ENCODE assay signal across 20 mouse cellular contexts in the genomic region with DNA sequence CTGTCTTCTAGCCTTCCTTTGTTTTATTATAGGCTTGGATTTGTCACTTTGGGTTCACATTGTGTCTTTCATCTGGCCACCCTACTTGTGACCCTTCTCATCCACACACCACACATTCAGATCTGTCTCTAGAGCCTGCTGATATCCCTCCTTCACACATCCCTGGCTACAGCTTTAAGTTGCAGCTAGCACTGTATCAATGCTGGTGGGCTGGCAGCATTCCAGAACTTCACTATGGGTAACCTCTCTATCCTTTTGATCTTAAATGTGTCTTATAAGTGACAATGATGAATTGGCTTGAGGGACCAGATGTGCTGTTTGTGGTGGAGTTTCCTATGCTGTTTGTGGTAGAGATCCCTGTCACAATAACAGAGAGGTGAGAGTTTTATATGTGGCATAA.
DNase-seq lines count a peak whose midpoint lies in the region; ATAC-seq and TF ChIP-seq lines count a peak whose summit lies in the region.
"Had no signal": no experiment of that assay in that cellular context is flagged by ENCODE, and none has a peak within 500 bp of the region (broad histone marks: within the 10 kb centered on the region; RNA-seq: fewer than 3 reads in every experiment).

No protein-coding gene starts in this region.

- H3K9ac ChIP-seq in forebrain, embryonic 14.5 days (ENCODE audit: low read length): no peak overlapping the region
- H3K9ac ChIP-seq in forebrain, embryonic 13.5 days: no peak overlapping the region
- no peak overlapping the region for H3K9ac ChIP-seq in lung, embryonic 16.5 days (ENCODE audit: low read length)
- H3K9ac ChIP-seq: forebrain, embryonic 15.5 days; hindbrain, embryonic 15.5 days had no signal

- no peak for ATAC-seq in forebrain, embryonic 14.5 days
- ATAC-seq in forebrain, embryonic 13.5 days: no peak
- peak; percentile 51; the same call in 1 of the 2 replicates for ATAC-seq in lung, embryonic 16.5 days (ENCODE audit: low read depth)
- ATAC-seq: forebrain, embryonic 15.5 days had no signal

- TF ChIP-seq POLR2A in lung, adult 2 months (IDR thresholded peaks at IDR 0.05; ENCODE audit: borderline replicate concordance, extremely low read depth, low read depth, low read length): no peak
- TF ChIP-seq POLR2A in brain, embryonic 14.5 days (IDR thresholded peaks at IDR 0.05; ENCODE audit: borderline replicate concordance, extremely low read depth, insufficient read depth, insufficient read length, poor library complexity, severe bottlenecking): no peak

- H3K4me3 ChIP-seq in forebrain, embryonic 14.5 days (ENCODE audit: low read depth, low read length): no peak overlapping the region
- no peak overlapping the region for H3K4me3 ChIP-seq in forebrain, embryonic 13.5 days
- H3K4me3 ChIP-seq in lung, embryonic 16.5 days (ENCODE audit: low read length): no peak overlapping the region
- no peak overlapping the region for H3K4me3 ChIP-seq in lung, adult 2 months (replicated peaks; ENCODE audit: extremely low read depth, low read depth, low read length)
- no peak overlapping the region for H3K4me3 ChIP-seq in heart, embryonic 10.5 days
- H3K4me3 ChIP-seq: erythroblast, embryonic 14.5 days; forebrain, embryonic 15.5 days; hindbrain, embryonic 15.5 days; myocyte had no signal

- H3K9me3 ChIP-seq in forebrain, embryonic 14.5 days (replicated peaks; ENCODE audit: control insufficient read depth, low read length): no peaks in the 10 kb centered on the region
- H3K9me3 ChIP-seq in forebrain, embryonic 13.5 days (replicated peaks): no peaks in the 10 kb centered on the region
- H3K9me3 ChIP-seq in lung, embryonic 16.5 days (ENCODE audit: control insufficient read depth, low read length): no peaks in the 10 kb centered on the region
- no peaks in the 10 kb centered on the region for H3K9me3 ChIP-seq in heart, embryonic 10.5 days
- H3K9me3 ChIP-seq: forebrain, embryonic 15.5 days; hindbrain, embryonic 15.5 days had no signal

- H3K4me1 ChIP-seq in forebrain, embryonic 14.5 days (ENCODE audit: control insufficient read depth, insufficient read depth, low read length): no peaks in the 10 kb centered on the region
- 0 out of 2 replicates have a peak, but pooled peaks cover 3% of the 10 kb centered on the region for H3K4me1 ChIP-seq in forebrain, embryonic 13.5 days
- no peaks in the 10 kb centered on the region for H3K4me1 ChIP-seq in lung, embryonic 16.5 days (replicated peaks; ENCODE audit: control insufficient read depth, insufficient read depth, low read length)
- no peaks in the 10 kb centered on the region for H3K4me1 ChIP-seq in lung, adult 2 months (ENCODE audit: control insufficient read depth, insufficient read depth, low read length)
- no peaks in the 10 kb centered on the region for H3K4me1 ChIP-seq in heart, embryonic 10.5 days
- H3K4me1 ChIP-seq: forebrain, embryonic 15.5 days; hindbrain, embryonic 15.5 days had no signal

- peak; percentile 26 for DNase-seq in forebrain, embryonic 14.5 days (ENCODE audit: low spot score)
- no peak for DNase-seq in lung, adult 2 months
- DNase-seq in brain, embryonic 14.5 days (ENCODE audit: low read depth): peak; percentile 38
- DNase-seq in hindlimb bud, embryonic 11.5 days (ENCODE audit: extremely low spot score, low read depth, low spot score): peak; percentile 24
- no peak for DNase-seq in right cerebral cortex, postnatal 4 days
- DNase-seq in heart, embryonic 10.5 days (ENCODE audit: low spot score): no peak
- DNase-seq: adrenal gland, adult 2 months; cerebellum, adult 9-10 months; kidney, adult 18-20 months; liver had no signal

- no peak overlapping the region for H3K27ac ChIP-seq in forebrain, embryonic 14.5 days (ENCODE audit: low read depth, low read length)
- no peak overlapping the region for H3K27ac ChIP-seq in forebrain, embryonic 13.5 days
- H3K27ac ChIP-seq in lung, embryonic 16.5 days (ENCODE audit: low read length): no peak overlapping the region
- no peak overlapping the region for H3K27ac ChIP-seq in heart, embryonic 10.5 days
- H3K27ac ChIP-seq: forebrain, embryonic 15.5 days; hindbrain, embryonic 15.5 days; kidney, postnatal 0 days; macrophage; stomach, postnatal 0 days had no signal

- no peak overlapping the region for H3K4me2 ChIP-seq in forebrain, embryonic 14.5 days (ENCODE audit: low read length)
- no peak overlapping the region for H3K4me2 ChIP-seq in forebrain, embryonic 13.5 days
- no peak overlapping the region for H3K4me2 ChIP-seq in lung, embryonic 16.5 days (ENCODE audit: low read depth, low read length)
- H3K4me2 ChIP-seq: forebrain, embryonic 15.5 days; hindbrain, embryonic 15.5 days; midbrain, embryonic 11.5 days had no signal

- H3K27me3 ChIP-seq in forebrain, embryonic 14.5 days (replicated peaks; ENCODE audit: control insufficient read depth, insufficient read depth, low read length): no peaks in the 10 kb centered on the region
- H3K27me3 ChIP-seq in forebrain, embryonic 13.5 days: no peaks in the 10 kb centered on the region
- no peaks in the 10 kb centered on the region for H3K27me3 ChIP-seq in lung, embryonic 16.5 days (ENCODE audit: control insufficient read depth, insufficient read depth, low read depth, low read length)
- no peaks in the 10 kb centered on the region for H3K27me3 ChIP-seq in heart, embryonic 10.5 days (ENCODE audit: insufficient read depth, poor library complexity, severe bottlenecking)
- H3K27me3 ChIP-seq: forebrain, embryonic 15.5 days; hindbrain, embryonic 15.5 days had no signal

- no peaks in the 10 kb centered on the region for H3K36me3 ChIP-seq in forebrain, embryonic 14.5 days (ENCODE audit: control insufficient read depth, insufficient read depth, low read length)
- no peaks in the 10 kb centered on the region for H3K36me3 ChIP-seq in forebrain, embryonic 13.5 days (ENCODE audit: poor library complexity, severe bottlenecking)
- no peaks in the 10 kb centered on the region for H3K36me3 ChIP-seq in lung, embryonic 16.5 days (ENCODE audit: control insufficient read depth, insufficient read depth, low read length)
- H3K36me3 ChIP-seq in heart, embryonic 10.5 days: no peaks in the 10 kb centered on the region
- H3K36me3 ChIP-seq: forebrain, embryonic 15.5 days; hindbrain, embryonic 15.5 days had no signal

- no peak for TF ChIP-seq CTCF in lung, adult 2 months (IDR thresholded peaks at IDR 0.05; ENCODE audit: insufficient read depth, low read length)
- TF ChIP-seq CTCF in brain, embryonic 14.5 days (IDR thresholded peaks at IDR 0.05; ENCODE audit: borderline replicate concordance, extremely low read depth, insufficient read depth, insufficient read length): no peak

Comparison
In these comparisons a context has a peak if more than half of its experiments do, and no peak if none do; other contexts are left out.
1. DNase-seq: peak in forebrain, embryonic 14.5 days (single experiment), brain, embryonic 14.5 days (single experiment) and hindlimb bud, embryonic 11.5 days (single experiment); none in lung, adult 2 months (single experiment), right cerebral cortex, postnatal 4 days (single experiment) and heart, embryonic 10.5 days (single experiment).